Mouse (Mus musculus) ES-Bruce4 (cell line): Measurements from ENCODE around the gene Dnajc7. TPM values are rescaled to one million over a fixed set of nuclear protein-coding genes. Genes with fewer than 3 reads are reported as not detected.
A peak's percentile ranks its signal among the peaks of the same experiment; 100 is the strongest.
"Not testable (repeated sequence)": the region's sequence is repeated elsewhere in the genome, so short reads cannot be mapped to it uniquely, and the experiment has no call there.

ENCODE experiments used
- H3K27ac ChIP-seq: 2 replicates; pipeline ENCODE4 v1.5.1; 2012; ENCODE audit warnings: low read length, inconsistent platforms; ENCODE audit not compliant: insufficient read depth
- H3K27me3 ChIP-seq: 2 replicates; pipeline ENCODE4 v1.6.1; 2012; ENCODE audit warnings: mild to moderate bottlenecking, low read length, inconsistent platforms; ENCODE audit not compliant: control insufficient read depth, poor library complexity, insufficient read depth, severe bottlenecking
- H3K36me3 ChIP-seq: 2 replicates; pipeline ENCODE4 v1.6.1; 2012; ENCODE audit warnings: inconsistent platforms, mild to moderate bottlenecking, low read length, moderate library complexity; ENCODE audit not compliant: control insufficient read depth, poor library complexity, insufficient read depth, severe bottlenecking
- H3K4me1 ChIP-seq: one replicate; pipeline ENCODE4 v1.8.1; 2011; ENCODE audit warnings: low read length; ENCODE audit not compliant: control insufficient read depth, insufficient read depth
- H3K4me3 ChIP-seq: 2 replicates; pipeline ENCODE4 v1.5.1; 2011; ENCODE audit warnings: low read depth, mild to moderate bottlenecking, low read length
- H3K9ac ChIP-seq: 2 replicates; pipeline ENCODE4 v1.6.1; 2012; ENCODE audit warnings: low read depth, mild to moderate bottlenecking, inconsistent platforms; ENCODE audit not compliant: poor library complexity, severe bottlenecking
- H3K9me3 ChIP-seq: replicated peaks from 2 replicates; pipeline ENCODE4 v1.6.1; 2012; ENCODE audit warnings: mild to moderate bottlenecking, low read length, inconsistent platforms; ENCODE audit not compliant: control insufficient read depth, poor library complexity, insufficient read depth, severe bottlenecking
- CTCF ChIP-seq: IDR thresholded peaks from one replicate; pipeline ENCODE4 v1.8.1; 2011; ENCODE audit warnings: low read depth, low read length
- EP300 ChIP-seq: IDR thresholded peaks from 2 replicates; pipeline ENCODE4 v1.6.1; 2011; ENCODE audit warnings: low read depth, low read length; ENCODE audit not compliant: insufficient read depth
- POLR2A ChIP-seq: IDR thresholded peaks from one replicate; pipeline ENCODE4 v1.8.1; 2011; ENCODE audit warnings: low read length; ENCODE audit not compliant: insufficient read depth
- polyA plus RNA-seq: library from polyadenylated mRNA; stranded (reverse); fragments of >200 nt; gene quantifications from 2 replicates; pipeline ENCODE4 v1.2.4, GENCODE M21; 2011; ENCODE audit warnings: low read depth; ENCODE audit not compliant: missing spikeins, insufficient read depth, insufficient read length

Gene Dnajc7
- polyA plus RNA-seq, 1 experiment: 369 TPM

DNA sequence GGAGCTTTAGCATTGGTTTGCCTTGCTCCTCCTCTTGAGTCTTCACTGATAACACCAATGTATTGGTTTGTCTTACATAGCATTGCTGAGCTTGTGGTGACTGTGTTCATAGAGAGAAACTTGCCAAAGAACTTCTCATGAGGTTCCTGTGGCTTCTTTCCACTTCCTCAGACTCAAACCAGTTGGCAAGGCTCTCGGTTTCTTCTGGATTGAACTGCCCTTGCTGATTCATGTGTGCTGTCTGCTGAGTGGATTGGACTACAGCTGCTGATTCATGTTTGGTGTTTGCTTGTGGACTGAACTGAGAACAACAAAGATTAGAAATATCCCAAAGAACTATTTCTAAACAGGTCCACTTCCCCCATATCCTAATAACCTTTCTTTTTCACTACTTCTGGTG is 84.0 kb downstream of the Dnajc7 start:
- Histone ChIP-seq H3K9me3 (peaks cover 12% of the 10 kb centered on the region), H3K4me1 (peaks cover 5% of the 10 kb centered on the region), H3K9ac (no peak overlapping the region), H3K4me3 (no peak overlapping the region), H3K27me3 (peaks cover 1% of the 10 kb centered on the region; the same call in 1 of the 2 replicates), H3K27ac (no peak overlapping the region), H3K36me3 (no peaks in the 10 kb centered on the region)
- TF ChIP-seq EP300 (no peak), POLR2A (no peak), CTCF (no peak)

DNA sequence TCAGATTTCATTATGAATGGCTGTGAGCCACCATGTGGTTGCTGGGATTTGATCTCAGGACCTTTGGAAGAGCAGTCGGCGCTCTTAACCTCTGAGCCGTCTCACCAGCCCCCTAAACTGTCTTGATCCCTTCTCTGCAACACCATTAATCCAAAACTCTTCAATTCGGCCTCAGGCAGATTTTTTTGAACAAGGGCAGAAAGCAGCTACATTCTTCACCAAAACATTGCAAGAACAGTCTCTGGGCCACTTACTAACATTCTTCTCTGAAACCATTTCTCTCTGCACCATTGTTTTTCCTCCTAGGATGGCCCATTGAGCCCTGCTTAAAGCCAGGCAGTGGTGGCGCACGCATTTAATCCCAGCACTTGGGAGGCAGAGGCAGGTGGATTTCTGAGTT is 85.1 kb downstream of the Dnajc7 start:
- Histone ChIP-seq H3K9me3 (peaks cover 12% of the 10 kb centered on the region), H3K27ac (peak overlapping the region; percentile 86)
- H3K27me3 ChIP-seq, H3K4me3 ChIP-seq, H3K4me1 ChIP-seq, H3K9ac ChIP-seq, H3K36me3 ChIP-seq: not testable (repeated sequence)

DNA sequence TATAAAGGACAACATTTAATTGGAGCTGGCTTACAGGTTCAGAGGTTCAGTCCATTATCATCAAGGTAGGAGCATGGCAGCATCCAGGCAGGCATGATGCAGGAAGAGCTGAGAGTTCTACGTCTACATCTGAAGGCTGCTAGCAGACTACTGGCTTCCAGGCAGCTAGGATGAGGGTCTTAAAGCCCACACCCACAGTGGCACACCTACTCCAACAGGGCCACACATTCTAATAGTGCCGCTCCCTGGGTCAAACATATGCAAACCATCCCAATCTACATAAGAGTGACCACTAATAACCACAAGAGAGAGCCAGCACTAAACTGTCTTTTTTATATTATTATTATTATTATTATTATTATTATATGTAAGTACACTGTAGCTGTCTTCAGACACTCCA is 85.6 kb downstream of the Dnajc7 start:
- 0 out of 2 replicates have a peak, but pooled peaks have one; percentile 22 for TF ChIP-seq EP300
- H3K36me3 ChIP-seq, H3K4me3 ChIP-seq, H3K4me1 ChIP-seq, H3K9ac ChIP-seq, H3K27me3 ChIP-seq: not testable (repeated sequence)
- H3K27ac ChIP-seq: peak overlapping the region; percentile 82
- peaks cover 12% of the 10 kb centered on the region for H3K9me3 ChIP-seq

- Histone ChIP-seq H3K4me3 (no peak overlapping the region), H3K9me3 (peaks cover 12% of the 10 kb centered on the region), H3K9ac (no peak overlapping the region), H3K4me1 (peaks cover 5% of the 10 kb centered on the region), H3K36me3 (no peaks in the 10 kb centered on the region), H3K27ac (peak overlapping the region; percentile 82), H3K27me3 (peaks cover 1% of the 10 kb centered on the region; the same call in 1 of the 2 replicates)
- TF ChIP-seq POLR2A: no peak
- TF ChIP-seq EP300: peak; percentile 58; the same call in 1 of the 2 replicates
- TF ChIP-seq CTCF: no peak
Observed at GRCm38 (mm10) chr11:100533871-100534270, 86.1 kb downstream of the Dnajc7 start.

Other genes with a start within 250 kb of the Dnajc7 start
- gene Jup, start 222.4 kb downstream of the Dnajc7 start, polyA plus RNA-seq: 166 and 171 TPM in 2 replicates
- gene P3h4, start 205.3 kb downstream of the Dnajc7 start, polyA plus RNA-seq: 13.3 and 16.8 TPM in 2 replicates
- gene Fkbp10, start 204.5 kb downstream of the Dnajc7 start, polyA plus RNA-seq: 22.5 and 24.3 TPM in 2 replicates
- gene Nt5c3b, start 178.4 kb downstream of the Dnajc7 start, polyA plus RNA-seq: 37.3 and 44.6 TPM in 2 replicates
- 0.84 and 0.90 TPM in 2 replicates for gene Klhl10, start 178.3 kb downstream of the Dnajc7 start, polyA plus RNA-seq
- 18.4 and 19.6 TPM in 2 replicates for gene Klhl11, start 147.4 kb downstream of the Dnajc7 start, polyA plus RNA-seq
- 225 and 232 TPM in 2 replicates for gene Acly, start 92.2 kb downstream of the Dnajc7 start, polyA plus RNA-seq
- gene Ttc25, start 74.6 kb downstream of the Dnajc7 start, polyA plus RNA-seq: 2.5 and 3.4 TPM in 2 replicates
- 6.9 and 7.5 TPM in 2 replicates for gene Cnp, start 45.3 kb downstream of the Dnajc7 start, polyA plus RNA-seq
- gene Nkiras2, start 924 bp downstream of the Dnajc7 start, polyA plus RNA-seq: 29.1 and 30.0 TPM in 2 replicates
- gene Zfp385c, start 72.3 kb upstream of the Dnajc7 start, polyA plus RNA-seq: 1.0 and 1.9 TPM in 2 replicates
- 1.5 and 1.8 TPM in 2 replicates for gene Dhx58, start 84.1 kb upstream of the Dnajc7 start, polyA plus RNA-seq
- gene Kat2a, start 92.3 kb upstream of the Dnajc7 start, polyA plus RNA-seq: 61.3 and 63.1 TPM in 2 replicates
- not detected in 2 replicates for gene Hspb9, start 93.7 kb upstream of the Dnajc7 start, polyA plus RNA-seq
- gene Rab5c, start 118.0 kb upstream of the Dnajc7 start, polyA plus RNA-seq: 95.2 and 95.3 TPM in 2 replicates
- gene Kcnh4, start 139.8 kb upstream of the Dnajc7 start, polyA plus RNA-seq: 0.17 and 0.21 TPM in 2 replicates
- not detected in 2 replicates for gene Hcrt, start 142.8 kb upstream of the Dnajc7 start, polyA plus RNA-seq
- gene Ghdc, start 150.8 kb upstream of the Dnajc7 start, polyA plus RNA-seq: 5.4 and 5.8 TPM in 2 replicates
- gene Stat5b, start 230.6 kb upstream of the Dnajc7 start, polyA plus RNA-seq: 7.3 and 7.6 TPM in 2 replicates
- 3.6 and 4.4 TPM in 2 replicates for gene Stat5a, start 239.2 kb upstream of the Dnajc7 start, polyA plus RNA-seq